Mouse (Mus musculus): ENCODE results near the gene Pnma1.

DNA sequence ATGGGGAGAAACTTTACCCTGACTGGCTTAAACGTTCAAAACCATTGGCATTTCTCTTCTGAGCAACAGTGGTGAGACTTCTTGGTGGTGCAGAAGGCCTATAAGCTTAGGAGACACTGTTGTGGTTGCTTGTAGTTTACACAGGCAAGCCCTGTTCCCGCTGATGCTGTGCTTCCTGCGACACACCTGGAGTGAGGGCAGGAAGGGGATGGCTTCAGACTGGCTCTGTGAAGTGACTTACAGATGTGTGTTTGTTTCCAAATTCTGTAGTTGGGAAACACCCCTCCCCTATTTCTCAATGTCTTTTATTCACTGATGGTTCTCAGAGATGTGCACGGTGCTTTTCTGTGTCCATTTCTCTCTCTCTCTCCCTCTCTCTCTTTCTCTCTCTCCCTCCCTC is 8.2 kb downstream of the Pnma1 start:
- TF ChIP-seq CTCF (IDR thresholded peaks at IDR 0.05; ENCODE audit: control insufficient read depth, insufficient read depth, low read length) (no peak), POLR2A (IDR thresholded peaks at IDR 0.05; ENCODE audit: borderline replicate concordance, control insufficient read depth, low read depth, low read length) (no peak)
